Mouse (Mus musculus) brain, embryonic 14.5 days (tissue): ENCODE data around the gene Cd59b. TPM values are rescaled to one million over a fixed set of nuclear protein-coding genes. Genes with fewer than 3 reads are reported as not detected.
"Not testable (repeated sequence)": the region's sequence is repeated elsewhere in the genome, so short reads cannot be mapped to it uniquely, and the experiment has no call there.

Experiments
- DNase-seq: peaks from one replicate; pipeline ENCODE4 v3.0.0-alpha.2; 2011; ENCODE audit warnings: low read depth
- CTCF ChIP-seq: fragments of 200-500 bp; IDR thresholded peaks from 2 replicates; pipeline ENCODE4 v1.5.1; 2012; ENCODE audit warnings: inconsistent platforms, mild to moderate bottlenecking, moderate library complexity, borderline replicate concordance; ENCODE audit not compliant: insufficient read depth, insufficient read length; ENCODE audit errors: extremely low read depth
- POLR2A ChIP-seq: fragments of 200-500 bp; IDR thresholded peaks from 2 replicates; pipeline ENCODE4 v1.6.1; 2012; ENCODE audit warnings: mild to moderate bottlenecking, inconsistent platforms, borderline replicate concordance; ENCODE audit not compliant: poor library complexity, insufficient read depth, insufficient read length, severe bottlenecking; ENCODE audit errors: extremely low read depth
- polyA plus RNA-seq: library from polyadenylated mRNA; depleted of rRNA; stranded (reverse); fragments of >200 nt; gene quantifications from 2 replicates; pipeline ENCODE4 v1.2.3, GENCODE M21; 2012

The Cd59b gene
- polyA plus RNA-seq, 1 experiment = 1.4 TPM

- TF ChIP-seq CTCF = no peak
- no peak for TF ChIP-seq POLR2A
- DNase-seq = no peak
Measured at GRCm38 (mm10) chr2:104093305-104093704, 23.7 kb downstream of the Cd59b start.

DNA sequence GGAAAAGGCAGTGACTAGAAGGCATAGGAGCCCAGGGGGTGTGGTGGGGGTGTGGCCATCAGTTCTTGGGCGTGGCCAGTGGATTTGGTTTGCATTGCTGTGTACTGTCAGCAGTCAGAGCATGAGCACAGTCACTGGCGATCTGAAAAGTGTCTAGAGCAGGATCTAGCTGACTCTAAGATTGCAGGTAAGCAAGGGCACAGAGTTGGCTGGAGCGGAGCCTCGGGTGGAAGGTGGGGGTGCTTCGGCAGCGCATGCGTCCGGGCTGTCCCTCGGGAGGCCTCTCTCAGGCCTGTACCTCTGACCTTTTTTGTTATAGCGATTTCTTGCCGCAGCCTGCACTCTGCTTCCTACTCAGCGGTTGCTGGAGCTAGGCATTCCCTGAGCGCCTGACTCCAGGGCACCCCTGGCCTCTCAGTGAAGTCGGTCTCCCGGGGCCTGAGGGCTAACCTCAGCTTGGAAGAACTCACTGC is 26.1 kb downstream of the Cd59b start, which contains the start of gene Cd59a:
TSS of gene Cd59a (plus strand) at position 61 of the 473 bp plus-strand sequence.
- DNase-seq = peak; percentile 56
- TF ChIP-seq POLR2A = no peak
- TF ChIP-seq CTCF = no peak

- TF ChIP-seq CTCF (no peak), POLR2A (no peak)
- no peak for DNase-seq
Measured at GRCm38 (mm10) chr2:104096256-104096655, 26.6 kb downstream of the Cd59b start.

DNA sequence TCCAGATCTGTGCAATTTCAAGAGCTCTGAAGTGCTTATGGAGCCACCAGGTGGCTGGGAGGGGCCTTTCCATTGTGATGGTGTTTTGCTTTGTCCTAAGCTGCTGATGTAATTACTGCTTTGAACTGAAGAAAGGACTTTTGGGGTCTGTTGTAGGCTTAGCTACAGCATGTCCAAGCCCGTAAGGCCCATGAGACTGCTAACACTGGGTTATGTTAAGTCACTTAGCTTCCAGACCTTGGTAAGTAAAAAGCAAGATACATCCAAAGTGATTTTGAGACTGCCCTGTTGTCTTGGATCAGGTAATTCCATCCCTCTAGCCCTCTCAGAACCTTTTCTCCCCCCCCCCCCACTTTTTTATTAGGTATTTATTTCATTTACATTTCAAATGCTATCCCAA is 27.1 kb downstream of the Cd59b start:
- DNase-seq = not testable (repeated sequence)

- not testable (repeated sequence) for DNase-seq
Measured at GRCm38 (mm10) chr2:104097396-104097795, 27.7 kb downstream of the Cd59b start.

- DNase-seq = no peak
- TF ChIP-seq POLR2A (no peak), CTCF (no peak)
Measured at GRCm38 (mm10) chr2:104098529-104099230, 29.0 kb downstream of the Cd59b start.

DNA sequence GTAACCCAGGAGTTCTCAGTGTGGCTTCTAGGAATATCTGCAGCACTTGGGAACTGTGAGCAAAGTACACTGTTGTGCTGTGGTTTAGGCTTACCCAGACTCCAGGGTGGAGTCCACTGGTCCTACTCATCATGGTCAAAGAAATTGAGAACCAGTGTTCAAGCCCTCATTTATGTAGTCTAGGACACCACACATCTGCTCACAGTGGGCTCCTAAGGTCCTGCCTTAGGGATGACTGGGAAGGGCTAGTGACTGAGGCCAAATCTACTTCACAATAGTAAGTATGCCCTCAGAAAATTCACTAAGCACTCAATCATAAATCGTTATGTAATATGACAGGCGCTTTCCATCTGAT is 29.6 kb downstream of the Cd59b start:
- no peak for TF ChIP-seq CTCF
- TF ChIP-seq POLR2A = no peak
- DNase-seq = no peak

DNA sequence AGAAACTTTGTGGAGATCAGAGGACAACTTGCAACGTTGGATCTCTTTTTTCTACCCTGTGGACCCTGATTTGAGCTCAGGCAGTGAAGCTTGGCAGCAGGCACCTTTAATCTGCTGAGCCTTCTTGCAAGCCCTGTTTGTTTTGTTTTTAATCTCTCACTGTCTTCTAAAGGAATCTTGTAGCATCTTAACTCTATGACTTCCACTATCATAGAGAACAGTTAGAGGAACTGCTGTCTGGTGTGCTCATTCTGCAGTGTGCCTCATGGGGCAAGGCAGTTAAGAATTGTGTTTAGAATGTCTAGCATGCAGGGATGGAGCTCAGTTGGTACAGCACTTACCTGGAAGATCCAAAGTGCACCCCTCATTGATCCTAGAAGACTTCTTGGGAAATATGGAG is 30.3 kb downstream of the Cd59b start:
- no peak for TF ChIP-seq CTCF
- no peak for TF ChIP-seq POLR2A

DNA sequence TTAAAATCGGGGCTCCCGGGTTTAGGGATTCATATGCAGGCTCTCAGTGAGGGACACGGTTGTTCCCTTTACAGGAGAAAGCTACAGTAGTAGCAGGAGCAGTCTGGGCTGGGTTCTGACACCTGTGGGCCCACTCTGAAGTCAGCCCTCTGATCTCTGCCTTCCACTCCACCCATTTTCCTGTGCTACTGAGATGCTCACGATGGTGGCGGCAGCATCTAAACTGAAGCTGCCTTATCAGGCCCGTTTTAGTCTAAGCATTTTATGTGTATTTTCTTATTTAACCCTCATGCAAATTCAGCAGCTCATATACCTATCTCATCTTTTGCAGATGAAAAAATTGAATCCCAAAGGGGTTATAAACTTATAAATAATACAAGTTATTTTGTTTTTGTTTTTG is 35.2 kb downstream of the Cd59b start:
- TF ChIP-seq POLR2A (no peak), CTCF (no peak)
- no peak for DNase-seq

More for the DNA sequence above, 30.3 kb downstream of the Cd59b start:
- no peak for DNase-seq

DNA sequence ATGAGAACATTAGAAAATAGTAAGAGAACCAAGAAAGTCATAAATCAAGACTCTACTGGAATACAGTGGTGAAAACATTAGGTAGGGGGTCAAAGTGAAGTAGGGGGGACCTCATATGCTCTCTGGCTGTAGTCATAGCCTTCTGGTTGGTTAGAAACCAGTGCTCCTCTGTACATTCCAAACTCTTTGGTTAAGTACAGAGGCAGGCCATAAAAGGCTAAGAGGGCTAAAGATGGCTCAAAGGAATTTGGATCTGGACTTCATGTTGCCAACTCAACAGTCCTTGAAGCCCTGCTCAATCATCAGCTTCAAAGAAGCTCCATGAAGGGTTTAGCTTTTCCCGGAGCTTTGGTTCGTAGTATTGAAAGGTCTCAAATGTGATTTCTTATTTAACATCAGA is 39.4 kb downstream of the Cd59b start:
- not testable (repeated sequence) for DNase-seq

DNA sequence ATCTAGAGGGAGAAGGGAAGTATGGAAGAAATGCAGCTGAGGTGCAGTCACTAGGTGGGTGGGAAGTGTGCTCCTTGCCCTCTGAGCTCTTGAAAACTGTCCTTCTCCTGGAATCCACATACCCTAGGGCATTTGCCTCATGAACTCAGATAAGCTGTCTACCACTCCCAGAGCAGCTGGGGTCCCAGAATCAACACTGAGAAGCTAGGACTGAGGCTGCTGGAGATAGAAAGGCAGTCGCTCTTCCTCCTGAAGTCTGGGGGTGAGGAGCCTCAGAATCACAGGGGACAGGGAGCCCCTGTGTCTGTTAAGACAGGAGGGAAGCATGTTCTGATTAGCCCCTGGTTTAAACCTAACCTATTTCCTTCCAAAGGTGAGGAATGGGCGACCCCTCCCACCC is 39.9 kb downstream of the Cd59b start:
- DNase-seq = no peak
- TF ChIP-seq CTCF (no peak), POLR2A (no peak)

DNA sequence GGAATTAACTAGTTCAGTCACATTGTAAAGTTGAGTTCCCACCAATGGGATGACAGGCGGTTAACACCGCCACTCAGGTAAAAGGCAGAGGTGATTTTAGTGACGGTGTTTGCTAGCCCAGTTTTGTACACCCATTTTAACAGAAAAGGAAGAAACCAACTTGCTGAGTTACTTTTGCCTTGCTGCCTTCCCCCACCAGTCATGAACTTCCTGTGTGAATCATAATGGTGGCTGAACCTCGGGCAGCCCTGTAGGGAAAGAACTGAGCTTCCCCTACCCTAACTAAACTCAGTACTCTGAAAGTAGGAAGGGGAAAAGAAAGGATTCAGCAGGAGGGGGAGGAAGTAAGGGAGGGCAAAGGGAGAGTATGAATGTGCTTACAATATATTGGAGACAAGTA is 40.4 kb downstream of the Cd59b start:
- TF ChIP-seq CTCF (no peak), POLR2A (no peak)
- no peak for DNase-seq

- not testable (repeated sequence) for DNase-seq
Measured at GRCm38 (mm10) chr2:104111170-104111797, 41.6 kb downstream of the Cd59b start.

- not testable (repeated sequence) for DNase-seq
Measured at GRCm38 (mm10) chr2:104113563-104113962, 43.9 kb downstream of the Cd59b start.
